Mouse (Mus musculus) regulatory T cell (primary cell): ENCODE measurements around the gene Gm815.

Source experiments
- in situ Hi-C: fragments of 300-600 bp; cut with MboI, MseI; formaldehyde crosslinking; loops from one replicate; pipeline ENCODE4 v1.15.1; 2025; ENCODE audit warnings: high pct_unique_total_duplicates

Gene Gm815

GRCm38 (mm10) chr19:26885616-26886015 is at the start of gene Gm815:
TSS of gene Gm815 (plus strand) at chr19:26885881.
- in situ Hi-C loops, result no loop called here

GRCm38 (mm10) chr19:26837626-26838025 is 48.1 kb upstream of the Gm815 start:
- in situ Hi-C loops, result no loop called here

GRCm38 (mm10) chr19:26843896-26844295 is 41.8 kb upstream of the Gm815 start:
- in situ Hi-C loops, result no loop called here

GRCm38 (mm10) chr19:26844813-26845212 is 40.9 kb upstream of the Gm815 start:
- in situ Hi-C loops, result no loop called here

- in situ Hi-C loops, result no loop called here
Measured at GRCm38 (mm10) chr19:26845276-26846016, 40.2 kb upstream of the Gm815 start.

- in situ Hi-C loops, result no loop called here
Measured at GRCm38 (mm10) chr19:26846017-26846285, 39.7 kb upstream of the Gm815 start.

- in situ Hi-C loops, result no loop called here
Measured at GRCm38 (mm10) chr19:26851017-26851782, 34.5 kb upstream of the Gm815 start.

- in situ Hi-C loops, result no loop called here
Measured at GRCm38 (mm10) chr19:26852325-26852900, 33.3 kb upstream of the Gm815 start.

- in situ Hi-C loops, result no loop called here
Measured at GRCm38 (mm10) chr19:26853701-26854282, 31.9 kb upstream of the Gm815 start.

- in situ Hi-C loops, result no loop called here
Measured at GRCm38 (mm10) chr19:26854661-26855060, 31.0 kb upstream of the Gm815 start.

GRCm38 (mm10) chr19:26855152-26855551 is 30.5 kb upstream of the Gm815 start:
- in situ Hi-C loops, result no loop called here

- in situ Hi-C loops, result no loop called here
Measured at GRCm38 (mm10) chr19:26858427-26859194, 27.1 kb upstream of the Gm815 start.

- in situ Hi-C loops, result no loop called here
Measured at GRCm38 (mm10) chr19:26859195-26859570, 26.5 kb upstream of the Gm815 start.

GRCm38 (mm10) chr19:26863662-26864061 is 22.0 kb upstream of the Gm815 start:
- in situ Hi-C loops, result no loop called here

GRCm38 (mm10) chr19:26864975-26865690 is 20.5 kb upstream of the Gm815 start:
- in situ Hi-C loops, result no loop called here

- in situ Hi-C loops, result no loop called here
Measured at GRCm38 (mm10) chr19:26865736-26866135, 19.9 kb upstream of the Gm815 start.

GRCm38 (mm10) chr19:26869591-26869990 is 16.1 kb upstream of the Gm815 start:
- in situ Hi-C loops, result no loop called here

- in situ Hi-C loops, result no loop called here
Measured at GRCm38 (mm10) chr19:26870280-26870679, 15.4 kb upstream of the Gm815 start.

GRCm38 (mm10) chr19:26871096-26871495 is 14.6 kb upstream of the Gm815 start:
- in situ Hi-C loops, result no loop called here

GRCm38 (mm10) chr19:26872886-26873285 is 12.8 kb upstream of the Gm815 start:
- in situ Hi-C loops, result no loop called here

- in situ Hi-C loops, result no loop called here
Measured at GRCm38 (mm10) chr19:26875601-26876000, 10.1 kb upstream of the Gm815 start.
